Mouse (Mus musculus) megakaryocyte, embryonic 14.5 days (primary cell): ENCODE measurements around the gene Fbxl17. TPM values are rescaled to one million over a fixed set of nuclear protein-coding genes. Genes with fewer than 3 reads are reported as not detected.

Experiments
- H3K27me3 ChIP-seq: replicated peaks from 2 replicates; pipeline ENCODE3; 2012; ENCODE audit warnings: inconsistent platforms
- H3K36me3 ChIP-seq: replicated peaks from 2 replicates; pipeline ENCODE3; 2012; ENCODE audit warnings: low read length, inconsistent platforms, mixed read lengths
- H3K4me1 ChIP-seq: 2 replicates; pipeline ENCODE4 v1.6.1; 2012; ENCODE audit warnings: inconsistent platforms
- H3K4me3 ChIP-seq: replicated peaks from 2 replicates; pipeline ENCODE3; 2012; ENCODE audit warnings: moderate library complexity, mild to moderate bottlenecking, inconsistent platforms
- H3K9me3 ChIP-seq: 2 replicates; pipeline ENCODE4 v1.6.1; 2012; ENCODE audit warnings: inconsistent platforms
- FLI1 ChIP-seq: IDR thresholded peaks from 2 replicates; pipeline ENCODE4 v1.6.1; 2012; ENCODE audit warnings: low read length, inconsistent platforms, mixed read lengths
- GATA1 ChIP-seq: IDR thresholded peaks from 3 replicates; pipeline ENCODE4 v1.6.1; 2012; ENCODE audit warnings: mixed read lengths, low read length, inconsistent platforms, borderline replicate concordance
- polyA plus RNA-seq: library from polyadenylated mRNA; stranded (reverse); fragments of >175 nt; gene quantifications from 2 replicates; pipeline ENCODE4 v1.2.3, GENCODE M21; 2012; ENCODE audit warnings: low replicate concordance; ENCODE audit not compliant: insufficient read depth

Gene Fbxl17
- polyA plus RNA-seq, 1 experiment: 9.0 TPM

DNA sequence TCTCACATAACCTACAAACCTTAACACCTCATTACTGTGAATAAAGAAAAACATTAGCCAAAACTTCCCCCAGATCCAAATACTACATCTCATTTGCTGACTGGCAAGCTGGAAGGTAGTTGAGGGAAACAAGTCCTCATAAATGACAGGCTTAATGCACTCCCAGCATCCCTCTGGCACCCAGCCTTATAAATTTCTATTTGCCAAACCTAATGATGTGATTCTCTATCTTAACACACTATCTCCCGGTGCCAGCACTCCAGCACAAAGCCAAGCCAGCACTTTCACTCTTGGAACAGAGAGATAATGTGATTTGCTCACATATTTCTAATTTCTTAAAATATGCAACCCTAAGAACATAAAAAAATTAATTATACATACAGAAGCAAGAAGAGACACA is 34.6 kb downstream of the Fbxl17 start:
- Histone ChIP-seq H3K4me1 (peaks cover 12% of the 10 kb centered on the region), H3K27me3 (no peaks in the 10 kb centered on the region), H3K36me3 (peaks cover 24% of the 10 kb centered on the region), H3K9me3 (no peaks in the 10 kb centered on the region), H3K4me3 (no peak overlapping the region)
- no peak for TF ChIP-seq FLI1
- no peak for TF ChIP-seq GATA1

DNA sequence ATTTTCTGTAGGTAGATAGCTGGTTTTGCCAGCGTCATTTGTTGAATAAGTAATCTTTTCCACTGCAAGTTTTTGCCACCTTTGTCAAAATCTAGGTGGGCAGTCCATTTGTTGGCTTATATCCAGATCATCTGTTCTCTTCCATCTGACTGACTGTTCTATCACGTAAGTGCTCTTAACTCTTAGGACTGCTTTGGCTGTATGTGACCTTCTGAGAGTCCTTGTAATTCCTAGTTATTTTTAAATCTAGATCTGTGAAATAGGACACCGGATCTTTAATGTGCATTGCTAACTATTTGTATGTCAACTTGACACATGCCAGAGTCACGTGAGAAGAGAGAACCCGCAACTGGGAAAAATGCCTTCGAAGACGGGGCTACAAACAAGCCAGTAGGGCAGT is 37.3 kb downstream of the Fbxl17 start:
- Histone ChIP-seq H3K4me1 (peaks cover 11% of the 10 kb centered on the region), H3K36me3 (peaks cover 18% of the 10 kb centered on the region), H3K27me3 (no peaks in the 10 kb centered on the region), H3K4me3 (no peak overlapping the region), H3K9me3 (no peaks in the 10 kb centered on the region)
- TF ChIP-seq FLI1 (no peak), GATA1 (no peak)

DNA sequence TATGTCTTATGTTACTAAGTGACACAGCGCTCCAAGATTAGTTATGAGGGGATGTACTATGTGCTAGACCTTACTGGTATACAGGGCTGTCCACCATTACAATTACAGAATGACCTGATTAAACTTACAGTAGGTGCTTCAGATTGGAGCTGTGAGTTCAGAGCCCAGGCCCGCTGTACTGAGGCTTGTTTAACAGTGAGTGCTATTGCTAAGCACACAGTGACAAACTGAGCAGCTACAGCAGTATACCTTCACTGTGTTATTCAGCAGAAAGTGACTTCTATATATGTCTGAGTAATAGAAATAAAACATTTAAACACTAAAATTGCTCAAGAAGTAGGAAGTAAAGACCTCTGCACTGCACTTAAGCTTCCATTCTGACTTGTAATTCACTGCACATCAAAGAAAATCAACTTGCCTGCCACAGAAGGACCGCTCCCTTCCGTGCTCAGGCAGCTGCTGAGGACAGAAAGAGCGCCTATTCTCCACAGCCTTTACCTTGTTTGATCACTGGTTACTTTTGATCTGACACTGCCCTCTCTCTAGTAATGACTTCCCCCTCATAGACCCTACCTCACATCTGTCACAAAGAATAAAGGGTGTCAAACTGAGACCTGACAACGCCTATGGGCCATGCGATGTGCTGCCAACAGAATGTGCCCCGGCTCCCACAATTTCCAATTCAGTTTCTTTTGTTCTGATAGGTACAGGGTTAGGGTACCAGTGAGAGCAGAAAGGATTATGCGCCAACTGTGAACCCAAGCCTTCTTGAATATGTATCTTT is 39.9 kb downstream of the Fbxl17 start:
- H3K4me3 ChIP-seq: no peak overlapping the region
- TF ChIP-seq FLI1 (no peak), GATA1 (no peak)
- no peaks in the 10 kb centered on the region for H3K27me3 ChIP-seq
- H3K36me3 ChIP-seq: peaks cover 21% of the 10 kb centered on the region
- no peaks in the 10 kb centered on the region for H3K4me1 ChIP-seq
- H3K9me3 ChIP-seq: no peaks in the 10 kb centered on the region

DNA sequence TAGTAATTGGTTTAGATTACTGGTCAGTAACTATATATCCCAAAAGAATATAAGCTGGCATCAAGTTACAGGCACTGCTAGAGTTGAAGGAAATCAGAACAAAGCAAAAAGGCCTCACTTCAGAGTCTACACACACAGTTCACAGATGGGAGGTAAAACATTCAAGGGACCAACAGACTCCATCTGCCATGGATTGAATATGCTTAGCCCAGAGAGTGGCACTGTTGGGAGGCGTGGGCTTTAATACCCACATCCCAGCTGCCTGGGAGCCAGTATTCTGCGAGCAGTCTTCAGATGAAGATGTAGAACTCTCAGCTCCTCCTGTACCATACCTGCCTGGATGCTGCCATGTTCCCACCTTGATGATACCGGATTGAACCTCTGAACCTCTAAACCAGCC is 41.8 kb downstream of the Fbxl17 start:
- TF ChIP-seq GATA1: no peak
- TF ChIP-seq FLI1: no peak
- H3K36me3 ChIP-seq: peaks cover 14% of the 10 kb centered on the region
- no peak overlapping the region for H3K4me3 ChIP-seq
- no peaks in the 10 kb centered on the region for H3K27me3 ChIP-seq
- no peaks in the 10 kb centered on the region for H3K9me3 ChIP-seq
- H3K4me1 ChIP-seq: peaks cover 1% of the 10 kb centered on the region; the same call in 1 of the 2 replicates

DNA sequence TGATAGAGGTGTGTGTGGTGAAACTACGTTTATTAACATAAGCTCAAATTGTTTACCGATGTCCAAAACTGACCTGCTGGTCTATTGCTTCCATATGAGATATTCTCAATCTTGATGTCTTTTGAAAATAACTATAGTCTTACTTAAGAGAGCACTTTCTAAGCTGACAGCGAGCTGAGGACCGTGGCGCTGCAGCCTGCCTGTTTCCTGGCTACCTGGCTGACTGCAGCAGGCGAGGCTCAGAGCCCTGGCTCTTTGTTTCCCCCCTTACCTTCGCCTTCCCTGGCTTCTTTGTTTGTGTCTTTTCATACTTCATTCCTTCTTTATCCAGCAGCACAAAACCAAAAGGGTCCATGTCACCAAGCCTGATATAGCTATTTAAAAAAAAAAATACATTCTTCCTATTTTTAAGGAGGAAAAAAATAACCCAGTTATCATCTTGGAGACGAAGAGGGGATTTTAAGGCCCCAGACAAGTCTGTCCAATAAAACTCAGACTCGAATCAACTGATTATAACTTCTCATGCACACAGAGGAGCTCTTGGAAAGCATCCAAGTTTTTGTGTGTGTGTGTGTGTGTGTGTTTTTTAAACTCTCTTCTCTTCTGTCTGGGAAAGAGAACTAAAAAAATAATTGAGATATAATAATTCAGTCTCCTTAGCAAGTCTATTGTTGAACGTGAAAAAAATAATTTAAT is 48.4 kb downstream of the Fbxl17 start:
- Histone ChIP-seq H3K4me3 (no peak overlapping the region), H3K36me3 (peaks cover 2% of the 10 kb centered on the region), H3K4me1 (peaks cover 14% of the 10 kb centered on the region), H3K27me3 (no peaks in the 10 kb centered on the region), H3K9me3 (no peaks in the 10 kb centered on the region)
- TF ChIP-seq GATA1: no peak
- no peak for TF ChIP-seq FLI1

DNA sequence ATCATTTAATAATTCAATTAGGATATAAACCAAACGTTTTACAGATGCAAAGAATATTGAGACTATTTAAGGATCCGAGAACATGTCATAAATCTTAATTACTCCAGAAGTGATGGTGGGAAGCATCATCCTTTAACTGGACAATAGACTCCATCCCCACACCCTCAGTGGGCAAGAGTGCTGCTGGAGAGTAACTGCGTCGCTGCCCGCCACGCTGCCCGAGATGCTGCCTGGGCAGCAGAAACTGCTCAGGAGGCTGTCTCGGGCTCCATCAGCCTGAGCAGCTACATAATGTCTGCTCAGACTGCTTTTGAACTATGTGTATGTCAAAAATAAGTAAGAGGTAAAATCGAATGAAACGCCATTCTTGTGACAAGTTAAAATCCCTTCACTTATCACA is 52.1 kb downstream of the Fbxl17 start:
- H3K9me3 ChIP-seq: no peaks in the 10 kb centered on the region
- no peak overlapping the region for H3K4me3 ChIP-seq
- H3K4me1 ChIP-seq: peaks cover 27% of the 10 kb centered on the region
- H3K27me3 ChIP-seq: no peaks in the 10 kb centered on the region
- peaks cover 7% of the 10 kb centered on the region for H3K36me3 ChIP-seq
- no peak for TF ChIP-seq FLI1
- TF ChIP-seq GATA1: no peak

DNA sequence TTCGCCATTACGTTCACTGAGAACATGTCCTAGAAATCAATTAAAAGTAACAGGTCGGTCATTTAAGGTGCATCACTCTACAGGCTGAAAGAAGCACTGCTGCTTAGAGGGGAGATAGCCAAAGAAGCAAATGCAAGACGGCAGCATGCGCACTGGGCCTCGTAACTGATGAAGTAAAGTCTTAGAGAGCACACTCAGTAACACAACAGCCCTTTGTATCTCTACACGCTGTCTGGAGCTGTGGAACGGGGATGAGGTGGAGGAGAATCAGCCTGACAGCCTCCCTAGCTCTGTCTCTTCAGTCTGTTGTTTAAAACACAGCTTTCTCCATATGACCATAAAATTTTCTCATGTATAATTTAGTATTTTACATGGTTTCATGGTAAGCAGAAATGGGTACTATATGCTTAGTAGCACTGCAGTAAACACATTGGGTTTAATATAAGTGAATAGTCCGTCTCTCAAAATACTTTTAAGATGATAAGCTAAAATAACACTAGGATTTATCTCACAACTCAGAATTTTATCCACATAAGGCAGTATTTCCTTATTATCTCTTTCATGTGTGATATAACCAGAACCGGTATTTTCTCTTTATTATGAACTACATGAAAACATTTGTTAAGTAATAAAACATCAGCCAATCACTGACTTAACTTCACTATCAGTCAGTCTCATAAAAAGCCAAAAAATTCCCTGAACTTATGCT is 52.7 kb downstream of the Fbxl17 start:
- H3K4me3 ChIP-seq: no peak overlapping the region
- H3K36me3 ChIP-seq: peaks cover 7% of the 10 kb centered on the region
- no peaks in the 10 kb centered on the region for H3K9me3 ChIP-seq
- H3K27me3 ChIP-seq: no peaks in the 10 kb centered on the region
- H3K4me1 ChIP-seq: peaks cover 27% of the 10 kb centered on the region
- TF ChIP-seq GATA1 (no peak), FLI1 (no peak)

DNA sequence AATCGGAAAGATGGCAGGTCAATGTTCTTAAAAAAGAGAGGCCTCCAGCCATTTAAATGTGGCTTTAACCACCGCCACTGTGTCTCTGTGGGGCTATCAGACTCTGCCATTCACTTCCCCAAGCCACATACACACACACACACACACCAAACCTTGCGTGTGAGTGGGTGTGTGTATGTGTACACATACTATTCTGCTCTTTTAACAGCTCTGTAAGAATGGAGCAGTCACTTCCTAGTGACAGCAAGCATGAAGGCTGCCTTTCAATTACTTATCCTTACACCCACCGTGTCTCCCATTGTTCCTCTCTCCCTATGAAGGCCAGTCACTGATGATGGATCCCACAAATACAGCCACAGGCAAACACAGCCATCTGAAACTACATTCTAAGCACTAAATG is 54.6 kb downstream of the Fbxl17 start:
- Histone ChIP-seq H3K27me3 (no peaks in the 10 kb centered on the region), H3K4me3 (peak overlapping the region; percentile 42), H3K36me3 (peaks cover 7% of the 10 kb centered on the region), H3K4me1 (peaks cover 24% of the 10 kb centered on the region), H3K9me3 (no peaks in the 10 kb centered on the region)
- TF ChIP-seq GATA1: no peak

DNA sequence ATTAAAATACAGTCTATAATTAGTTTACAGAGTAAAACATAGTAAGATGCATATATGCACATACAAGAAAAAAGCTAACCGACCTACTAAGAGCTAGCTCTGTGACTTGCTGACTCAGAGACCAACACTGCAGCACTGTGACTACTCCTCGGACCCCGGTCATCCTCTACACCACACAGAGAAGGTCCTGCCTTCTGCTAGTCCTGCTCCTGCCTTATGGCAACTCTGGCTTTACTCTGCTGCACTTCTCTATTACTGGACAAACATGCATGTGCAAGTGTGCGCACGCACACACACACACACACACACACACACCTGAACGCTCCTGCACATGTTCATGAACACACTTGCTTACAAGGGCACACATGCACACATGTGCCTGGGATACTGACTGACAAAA is 62.4 kb downstream of the Fbxl17 start:
- no peak for TF ChIP-seq FLI1
- TF ChIP-seq GATA1: no peak
- Histone ChIP-seq H3K4me1 (peaks cover 13% of the 10 kb centered on the region), H3K36me3 (no peaks in the 10 kb centered on the region), H3K4me3 (no peak overlapping the region), H3K9me3 (no peaks in the 10 kb centered on the region), H3K27me3 (no peaks in the 10 kb centered on the region)

DNA sequence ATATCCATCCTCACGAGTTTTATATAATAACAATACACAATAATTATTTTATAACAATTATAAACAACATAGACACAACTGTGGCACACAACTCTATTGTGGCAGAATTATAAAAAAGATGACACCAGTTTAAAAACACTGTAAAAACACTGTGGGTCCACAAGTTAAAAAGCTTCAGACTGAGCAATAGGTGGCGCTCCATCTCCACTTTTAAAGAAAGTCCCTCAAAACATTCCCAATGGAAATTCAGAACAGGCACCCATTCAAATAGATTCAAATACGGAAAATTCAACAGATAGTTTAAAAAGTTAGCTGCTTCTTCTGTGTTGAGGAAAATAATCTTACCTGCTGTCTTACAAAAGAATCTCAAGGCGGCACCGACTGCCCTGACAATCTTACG is 65.7 kb downstream of the Fbxl17 start:
- H3K9me3 ChIP-seq: no peaks in the 10 kb centered on the region
- H3K27me3 ChIP-seq: no peaks in the 10 kb centered on the region
- H3K36me3 ChIP-seq: peaks cover 3% of the 10 kb centered on the region
- TF ChIP-seq GATA1: no peak
- no peak for TF ChIP-seq FLI1
- H3K4me1 ChIP-seq: peaks cover 40% of the 10 kb centered on the region
- H3K4me3 ChIP-seq: no peak overlapping the region
